Mouse (Mus musculus) cerebellum, adult 2 months (tissue): ENCODE measurements around the gene Cds1.

ENCODE experiments used
- CTCF ChIP-seq: fragments of 200-500 bp; IDR thresholded peaks from 2 replicates; pipeline ENCODE4 v1.5.1; 2011; ENCODE audit warnings: low read depth, mild to moderate bottlenecking, control low read depth, low read length, moderate library complexity, borderline replicate concordance; ENCODE audit not compliant: insufficient read depth
- POLR2A ChIP-seq: fragments of 200-500 bp; IDR thresholded peaks from 2 replicates; pipeline ENCODE4 v1.6.1; 2011; ENCODE audit warnings: low read length, control low read depth, borderline replicate concordance; ENCODE audit not compliant: insufficient read depth

- no peak for TF ChIP-seq POLR2A
- TF ChIP-seq CTCF: no peak
Measured at GRCm38 (mm10) chr5:101863946-101864345, 99.0 kb downstream of the Cds1 start.
